Mouse (Mus musculus): Measurements from ENCODE around the gene Chadl.

Gene Chadl

GRCm38 (mm10) chr15:81700601-81701000 is 3.5 kb upstream of the Chadl start:
- no peak for DNase-seq (ENCODE audit: low read depth, low spot score)

GRCm38 (mm10) chr15:81700161-81700560 is 3.1 kb upstream of the Chadl start:
- DNase-seq (ENCODE audit: low read depth, low spot score) = no peak

GRCm38 (mm10) chr15:81698532-81698931 is 1.4 kb upstream of the Chadl start:
- no peak for DNase-seq (ENCODE audit: low read depth, low spot score)

GRCm38 (mm10) chr15:81697847-81698246 is 760 bp upstream of the Chadl start:
- no peak for DNase-seq (ENCODE audit: low read depth, low spot score)

- DNase-seq (ENCODE audit: low read depth, low spot score) = no peak
Observed at GRCm38 (mm10) chr15:81694891-81695290, 2.2 kb downstream of the Chadl start.

- DNase-seq (ENCODE audit: low read depth, low spot score) = peak; percentile 42
Observed at GRCm38 (mm10) chr15:81693967-81694881, 2.9 kb downstream of the Chadl start.

GRCm38 (mm10) chr15:81693366-81693966 is 3.6 kb downstream of the Chadl start:
- no peak for DNase-seq (ENCODE audit: low read depth, low spot score)

- no peak for DNase-seq (ENCODE audit: low read depth, low spot score)
Observed at GRCm38 (mm10) chr15:81680301-81680805, 16.7 kb downstream of the Chadl start.

GRCm38 (mm10) chr15:81676637-81677036 is 20.4 kb downstream of the Chadl start:
- no peak for DNase-seq (ENCODE audit: low read depth, low spot score)

- peak; percentile 27 for DNase-seq (ENCODE audit: low read depth, low spot score)
Observed at GRCm38 (mm10) chr15:81670231-81670640, 26.9 kb downstream of the Chadl start.

- no peak for DNase-seq (ENCODE audit: low read depth, low spot score)
Observed at GRCm38 (mm10) chr15:81666957-81667356, 30.1 kb downstream of the Chadl start.

GRCm38 (mm10) chr15:81663697-81664561 is 33.2 kb downstream of the Chadl start, which contains the start of gene L3mbtl2:
Gene L3mbtl2, plus strand, starts transcription at chr15:81663889.
- DNase-seq (ENCODE audit: low read depth, low spot score) = peak; percentile 80

- no peak for DNase-seq (ENCODE audit: low read depth, low spot score)
Observed at GRCm38 (mm10) chr15:81663281-81663680, 33.8 kb downstream of the Chadl start.

- no peak for DNase-seq (ENCODE audit: low read depth, low spot score)
Observed at GRCm38 (mm10) chr15:81661701-81662100, 35.4 kb downstream of the Chadl start.

- DNase-seq (ENCODE audit: low read depth, low spot score) = no peak
Observed at GRCm38 (mm10) chr15:81650636-81651035, 46.5 kb downstream of the Chadl start.

GRCm38 (mm10) chr15:81649516-81650455 is 47.3 kb downstream of the Chadl start:
- DNase-seq (ENCODE audit: low read depth, low spot score) = no peak

All from telencephalon, adult 2 months (tissue).